Mouse (Mus musculus) olfactory bulb, adult 2 months (tissue): ENCODE results near the gene Tmigd3. TPM values are rescaled to one million over a fixed set of nuclear protein-coding genes. Genes with fewer than 3 reads are reported as not detected.

ENCODE experiments used
- H3K27ac ChIP-seq: fragments of 200-500 bp; 2 replicates; pipeline ENCODE4 v1.5.1; 2012; ENCODE audit warnings: low read depth, low read length; ENCODE audit not compliant: insufficient read depth
- H3K4me1 ChIP-seq: fragments of 200-500 bp; 2 replicates; pipeline ENCODE4 v1.6.1; 2012; ENCODE audit warnings: low read length; ENCODE audit not compliant: control insufficient read depth, insufficient read depth
- H3K4me3 ChIP-seq: fragments of 200-500 bp; 2 replicates; pipeline ENCODE4 v1.5.1; 2012; ENCODE audit warnings: mild to moderate bottlenecking, low read depth, low read length, moderate library complexity; ENCODE audit not compliant: insufficient read depth
- CTCF ChIP-seq: fragments of 200-500 bp; IDR thresholded peaks from 2 replicates; pipeline ENCODE4 v1.5.1; 2012; ENCODE audit warnings: low read depth, mild to moderate bottlenecking, low read length, moderate library complexity; ENCODE audit not compliant: insufficient read depth
- POLR2A ChIP-seq: fragments of 200-500 bp; IDR thresholded peaks from 2 replicates; pipeline ENCODE4 v1.6.1; 2012; ENCODE audit warnings: mild to moderate bottlenecking, low read depth, low read length, moderate library complexity; ENCODE audit not compliant: insufficient read depth
- WGBS: fragments of 180-500 bp; shearing (Covaris S2); methylation state at CpG from one replicate; pipeline ENCODE4 v1.1.7; 2018; 5-methylcytosine and 5-hydroxymethylcytosine counted together
- polyA plus RNA-seq: library from polyadenylated mRNA; stranded (reverse); fragments of >200 nt; gene quantifications from 2 replicates; pipeline ENCODE4 v1.2.4, GENCODE M21; 2012; ENCODE audit warnings: low replicate concordance; ENCODE audit not compliant: missing spikeins, insufficient read depth, insufficient read length

The Tmigd3 gene
- polyA plus RNA-seq, 1 experiment = not detected

DNA sequence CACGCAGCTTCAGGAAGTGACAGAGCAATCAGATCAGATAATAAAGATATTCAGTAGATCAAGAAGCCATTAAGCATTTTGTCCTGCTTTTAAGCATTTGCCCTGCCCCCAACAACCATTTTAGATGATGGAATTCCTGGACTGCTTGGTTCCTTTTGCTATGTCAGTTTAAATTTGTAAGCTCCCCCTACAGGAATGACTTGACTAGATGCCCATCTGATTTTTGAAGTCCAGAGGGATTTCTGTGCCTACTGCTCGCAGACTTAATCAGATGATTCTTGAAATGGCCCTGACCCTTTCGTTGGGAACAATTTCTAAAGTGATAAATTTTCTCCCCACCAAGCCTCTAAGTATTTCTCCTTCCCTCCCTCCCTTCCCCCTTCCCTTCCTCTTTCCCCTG is 1.9 kb downstream of the Tmigd3 start:
- Histone ChIP-seq H3K4me1 (peaks cover 10% of the 10 kb centered on the region), H3K4me3 (no peak overlapping the region), H3K27ac (no peak overlapping the region)
- 75% methylated on average over 3 of the region's 3 CpGs for WGBS
- TF ChIP-seq CTCF = no peak
- no peak for TF ChIP-seq POLR2A

DNA sequence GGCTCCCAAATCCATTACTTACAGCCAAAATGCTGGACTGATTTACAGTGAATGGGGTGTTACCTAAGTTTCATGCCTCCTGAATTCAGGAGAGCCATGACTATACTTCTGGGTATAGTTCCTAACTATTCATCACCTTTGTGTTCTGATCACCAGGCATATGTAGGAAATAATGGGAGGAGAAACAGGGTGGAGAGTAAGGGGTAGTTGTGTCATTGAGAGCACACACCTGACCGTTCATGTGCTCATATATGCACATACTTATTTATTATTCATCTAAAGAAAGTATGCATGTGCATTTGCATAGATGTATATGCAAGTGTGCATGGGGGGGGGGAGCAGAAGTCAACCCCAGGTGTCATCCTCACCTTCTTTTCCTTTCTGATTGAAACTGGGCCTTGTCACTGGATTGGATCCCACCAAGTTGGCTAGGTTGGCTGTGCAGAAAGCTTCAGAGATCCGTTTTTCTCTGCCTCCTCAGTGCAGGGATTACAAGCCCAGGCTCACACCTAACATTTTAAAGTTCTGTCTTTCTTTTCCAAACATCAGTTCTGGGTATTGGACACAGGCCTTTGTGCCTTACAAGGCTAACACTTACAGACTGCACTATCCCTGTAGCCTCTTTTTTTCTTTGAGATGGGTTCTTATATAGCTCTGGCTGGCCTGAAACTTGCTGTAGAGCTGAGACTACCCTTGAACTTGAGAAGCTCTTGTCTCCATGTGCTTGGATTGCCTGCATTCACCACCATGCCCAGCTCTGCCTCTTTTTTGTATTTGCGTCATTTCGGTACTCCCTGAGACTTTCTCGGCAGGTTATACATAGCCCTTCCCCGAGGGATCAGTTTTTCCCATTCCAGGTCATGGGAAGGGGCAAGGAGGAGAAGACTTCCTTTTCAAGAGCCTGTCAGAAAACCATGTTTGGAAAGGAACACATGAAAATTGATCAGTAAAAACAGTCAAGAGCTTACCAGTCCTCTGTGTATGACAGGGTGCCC is 3.0 kb downstream of the Tmigd3 start:
- WGBS = 96% methylated on average over 6 of the region's 6 CpGs

DNA sequence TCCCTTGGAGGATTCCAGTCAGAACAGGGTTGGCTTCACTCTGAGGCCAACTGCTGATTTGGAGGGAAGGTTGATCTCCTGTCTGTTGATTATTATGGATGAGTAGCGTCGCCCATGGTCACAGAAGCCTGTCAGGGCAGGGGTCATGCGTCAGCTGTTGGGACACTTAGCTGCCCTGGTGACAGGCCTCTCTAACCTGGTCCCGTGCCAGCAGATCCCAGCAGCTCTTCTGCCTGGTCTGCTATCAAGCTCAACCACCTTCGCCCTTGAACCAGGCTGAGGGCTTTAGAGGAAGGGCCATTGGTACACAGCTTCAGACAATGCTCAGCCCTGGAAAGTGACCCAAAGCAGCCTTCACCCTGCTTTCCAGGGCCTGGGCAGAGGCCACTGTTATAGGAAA is 5.3 kb downstream of the Tmigd3 start:
- Histone ChIP-seq H3K27ac (no peak overlapping the region), H3K4me1 (peaks cover 24% of the 10 kb centered on the region), H3K4me3 (no peak overlapping the region)
- 92% methylated on average over 5 of the region's 5 CpGs for WGBS
- TF ChIP-seq CTCF (no peak), POLR2A (no peak)

More for the DNA sequence above, 3.0 kb downstream of the Tmigd3 start:
- no peak overlapping the region for H3K4me3 ChIP-seq
- no peak for TF ChIP-seq CTCF
- TF ChIP-seq POLR2A = no peak
- H3K4me1 ChIP-seq = peaks cover 21% of the 10 kb centered on the region
- no peak overlapping the region for H3K27ac ChIP-seq

DNA sequence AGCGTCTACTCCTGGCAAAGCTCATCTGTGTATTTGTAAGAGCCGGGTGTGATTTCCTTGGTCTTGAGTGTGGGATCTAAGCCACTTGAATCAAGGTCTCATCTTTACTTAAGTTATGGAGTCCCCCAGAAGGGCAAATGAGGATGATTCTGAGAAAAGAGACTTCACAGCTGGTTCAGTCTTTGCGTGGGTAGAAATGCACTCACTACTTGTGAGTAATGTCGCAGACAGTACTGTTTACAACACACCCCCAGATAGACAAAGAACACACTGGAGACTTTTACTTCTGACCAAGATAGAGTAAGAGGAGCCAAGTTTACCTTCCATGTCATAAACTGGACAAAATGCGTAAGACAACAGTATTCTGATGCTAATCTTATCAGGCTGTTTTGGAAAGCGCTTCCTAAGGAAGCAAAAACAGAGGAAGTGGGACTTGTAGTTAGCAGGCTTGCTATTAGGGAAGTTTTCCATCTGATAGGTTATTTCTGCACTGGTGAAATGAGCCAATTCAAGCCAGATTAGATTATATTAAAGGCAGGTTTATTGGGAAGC is 6.6 kb downstream of the Tmigd3 start:
- peak overlapping the region; percentile 71; the same call in 1 of the 2 replicates for H3K27ac ChIP-seq
- 50% methylated on average over 6 of the region's 6 CpGs for WGBS
- peaks cover 20% of the 10 kb centered on the region for H3K4me1 ChIP-seq
- no peak overlapping the region for H3K4me3 ChIP-seq
- no peak for TF ChIP-seq CTCF
- no peak for TF ChIP-seq POLR2A

DNA sequence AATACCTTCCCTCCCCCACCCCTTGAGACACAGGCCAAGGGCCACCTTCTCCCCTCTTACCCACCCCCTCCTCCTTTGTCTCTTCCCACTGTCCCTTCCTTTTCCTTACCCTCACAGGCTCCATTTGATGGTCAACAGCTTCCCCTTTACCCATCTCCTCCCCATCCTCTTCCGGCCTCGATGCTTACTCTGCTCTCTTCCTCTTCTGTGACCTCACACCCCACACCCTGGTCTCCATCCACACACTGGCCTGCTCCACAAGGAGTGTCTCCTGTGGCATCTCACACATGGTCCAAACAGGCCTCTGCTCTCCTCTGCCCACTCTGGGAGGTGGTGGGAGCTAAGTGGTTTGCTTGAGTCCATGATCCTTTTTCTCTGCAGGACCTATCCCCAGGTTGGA is 7.2 kb downstream of the Tmigd3 start:
- WGBS = 81% methylated on average over 2 of the region's 2 CpGs
- Histone ChIP-seq H3K4me1 (peaks cover 20% of the 10 kb centered on the region), H3K4me3 (no peak overlapping the region), H3K27ac (0 out of 2 replicates have a peak overlapping the region, but pooled peaks have one; percentile 45)
- no peak for TF ChIP-seq CTCF
- no peak for TF ChIP-seq POLR2A

DNA sequence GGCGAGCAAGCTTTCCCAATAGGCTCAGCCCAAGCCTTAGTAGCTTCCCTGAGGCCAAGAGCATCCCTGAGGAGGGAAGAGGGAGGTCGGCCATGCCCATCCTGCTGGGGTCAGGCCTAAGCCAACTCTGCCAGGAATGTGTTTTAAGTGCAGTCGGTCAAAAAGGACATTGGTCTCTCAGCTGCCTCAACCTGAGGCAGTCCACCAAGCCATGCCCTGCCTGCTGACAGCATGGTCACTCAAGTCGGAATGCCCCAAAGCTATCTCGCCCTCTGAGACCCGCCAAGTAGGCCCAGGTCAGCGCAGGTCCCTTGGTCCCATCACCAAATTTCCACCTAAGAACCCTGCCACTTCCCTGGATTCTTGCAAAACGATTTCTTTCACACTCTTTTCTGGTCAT is 8.0 kb downstream of the Tmigd3 start:
- WGBS = 93% methylated on average over 8 of the region's 8 CpGs
- H3K27ac ChIP-seq = no peak overlapping the region
- no peak overlapping the region for H3K4me3 ChIP-seq
- TF ChIP-seq CTCF = no peak
- no peak for TF ChIP-seq POLR2A
- H3K4me1 ChIP-seq = peaks cover 20% of the 10 kb centered on the region

DNA sequence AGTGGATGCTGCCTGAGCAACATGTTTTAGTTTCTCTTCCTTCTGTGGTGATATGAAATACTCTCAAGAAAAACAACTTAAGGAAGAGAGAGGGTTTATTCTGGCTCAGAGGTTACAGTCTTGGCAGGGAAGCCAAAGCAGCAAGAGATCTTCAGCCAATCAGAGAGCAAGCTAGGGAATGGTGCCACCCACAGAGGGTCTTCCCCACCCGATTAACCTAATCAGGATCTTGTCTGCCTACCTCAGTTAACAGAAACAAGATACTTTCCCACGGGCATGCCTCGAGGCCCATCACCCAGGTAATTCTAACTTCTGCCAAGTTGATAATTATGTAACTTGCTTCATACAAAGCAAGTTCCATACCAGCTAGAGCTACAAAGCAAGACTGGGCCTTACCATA is 9.7 kb downstream of the Tmigd3 start:
- Histone ChIP-seq H3K4me3 (no peak overlapping the region), H3K27ac (no peak overlapping the region), H3K4me1 (peaks cover 20% of the 10 kb centered on the region)
- whole genome bisulfite sequencing = 71% methylated on average over 3 of the region's 3 CpGs
- no peak for TF ChIP-seq POLR2A
- TF ChIP-seq CTCF = no peak

DNA sequence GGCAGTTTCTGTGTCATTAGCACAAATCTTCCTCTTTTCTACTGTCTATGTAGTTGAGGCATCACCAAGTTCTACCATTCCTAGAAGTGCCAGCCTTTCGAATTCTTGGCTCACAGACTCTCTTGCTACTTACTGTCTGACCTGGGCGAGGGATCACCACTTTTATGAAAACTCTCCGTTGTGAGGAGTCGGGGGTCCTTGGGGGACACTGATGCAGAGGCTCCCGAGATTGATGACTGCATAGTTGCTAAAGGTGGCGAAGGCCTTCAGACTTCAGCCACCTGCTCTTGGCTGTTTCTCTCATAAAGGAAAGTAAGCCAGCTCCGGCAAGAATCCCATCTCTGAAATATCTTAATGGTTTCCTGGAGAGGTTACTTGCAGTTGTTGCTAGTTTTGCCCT is 11.4 kb downstream of the Tmigd3 start:
- WGBS = 96% methylated on average over 7 of the region's 7 CpGs
- Histone ChIP-seq H3K4me1 (peaks cover 14% of the 10 kb centered on the region), H3K27ac (no peak overlapping the region), H3K4me3 (no peak overlapping the region)
- TF ChIP-seq CTCF (no peak), POLR2A (no peak)

DNA sequence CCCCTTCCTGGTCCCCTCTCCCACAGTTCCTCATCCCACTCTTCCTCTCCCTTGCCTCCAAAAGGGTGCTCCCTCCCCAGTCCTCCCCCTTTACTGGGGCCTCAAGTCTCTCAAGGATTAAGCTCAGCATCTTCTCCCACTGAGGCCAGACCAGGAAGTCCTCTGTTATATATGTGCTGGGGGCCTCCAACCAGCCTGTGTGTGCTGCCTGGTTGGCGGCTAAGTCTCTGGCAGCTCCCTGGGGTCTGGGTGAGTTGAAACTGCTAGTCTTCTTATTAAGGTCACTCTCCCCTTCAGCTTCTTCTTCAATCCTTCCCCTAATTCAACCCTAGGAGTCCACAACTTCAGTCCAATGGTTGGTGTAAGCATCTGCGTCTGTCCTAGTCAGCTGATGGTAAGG is 12.4 kb downstream of the Tmigd3 start:
- 98% methylated on average over 2 of the region's 2 CpGs for WGBS
- no peak for TF ChIP-seq CTCF
- TF ChIP-seq POLR2A = no peak
- Histone ChIP-seq H3K4me3 (no peak overlapping the region), H3K27ac (no peak overlapping the region), H3K4me1 (peaks cover 9% of the 10 kb centered on the region)
